Mouse (Mus musculus) E14TG2a.4 (cell line): ENCODE results near the gene Pawr.

ENCODE experiments used
- CTCF ChIP-seq: conservative IDR thresholded peaks from 2 replicates; pipeline ENCODE4 v1.5.1; 2014; ENCODE audit warnings: low read length
- NANOG ChIP-seq: IDR thresholded peaks from 2 replicates; pipeline ENCODE4 v1.6.1; 2014; ENCODE audit warnings: borderline replicate concordance, low read length, mixed read lengths
- POU5F1 ChIP-seq: IDR thresholded peaks from 2 replicates; pipeline ENCODE4 v1.6.1; 2014; ENCODE audit warnings: low read length, borderline replicate concordance

- no peak for TF ChIP-seq CTCF
- TF ChIP-seq POU5F1 = no peak
- no peak for TF ChIP-seq NANOG
Measured at GRCm38 (mm10) chr10:108352944-108353343, 21.0 kb downstream of the Pawr start.
